Mouse (Mus musculus) stomach, postnatal 0 days (tissue): ENCODE data around the gene Nfib. TPM values are rescaled to one million over a fixed set of nuclear protein-coding genes. Genes with fewer than 3 reads are reported as not detected.
A peak's percentile ranks its signal among the peaks of the same experiment; 100 is the strongest.

Source experiments
- ATAC-seq: fragments of 200-750 bp; cut with Nextera tagmentation; 2 replicates; pipeline ENCODE4 v1.8.0; 2017; ENCODE audit not compliant: low FRiP score, low TSS enrichment
- DNase-seq: peaks from one replicate; pipeline ENCODE4 v3.0.0-alpha.2; 2016; ENCODE audit warnings: low spot score
- H3K27ac ChIP-seq: fragments of 300-500 bp; sonication (generic); replicated peaks from 2 replicates; pipeline ENCODE4 v1.5.1; 2014; ENCODE audit warnings: mild to moderate bottlenecking, control low read depth
- H3K27me3 ChIP-seq: fragments of 300-500 bp; sonication (generic); 2 replicates; pipeline ENCODE4 v1.6.1; 2014; ENCODE audit warnings: low read length; ENCODE audit not compliant: control insufficient read depth, insufficient read depth
- H3K36me3 ChIP-seq: fragments of 300-500 bp; sonication (generic); 2 replicates; pipeline ENCODE4 v1.6.1; 2014; ENCODE audit warnings: low read length, mixed read lengths; ENCODE audit not compliant: control insufficient read depth, insufficient read depth
- H3K4me1 ChIP-seq: fragments of 300-500 bp; sonication (generic); replicated peaks from 2 replicates; pipeline ENCODE4 v1.6.1; 2014; ENCODE audit warnings: antibody characterized with exemption; ENCODE audit not compliant: control insufficient read depth, insufficient read depth
- H3K4me2 ChIP-seq: fragments of 300-500 bp; sonication (generic); replicated peaks from 2 replicates; pipeline ENCODE4 v1.6.1; 2014; ENCODE audit warnings: low read depth, mild to moderate bottlenecking, control low read depth, moderate library complexity
- H3K4me3 ChIP-seq: fragments of 300-500 bp; sonication (generic); 2 replicates; pipeline ENCODE4 v1.5.1; 2014; ENCODE audit warnings: low read depth, low read length, control low read depth
- H3K9ac ChIP-seq: fragments of 300-500 bp; sonication (generic); 2 replicates; pipeline ENCODE4 v1.6.1; 2014; ENCODE audit warnings: mild to moderate bottlenecking, low read length, control low read depth, mixed read lengths
- H3K9me3 ChIP-seq: fragments of 300-500 bp; sonication (generic); 2 replicates; pipeline ENCODE4 v1.6.1; 2016; ENCODE audit warnings: low read length; ENCODE audit not compliant: control insufficient read depth
- CTCF ChIP-seq: IDR thresholded peaks from 2 replicates; pipeline ENCODE4 v1.5.1; 2016; ENCODE audit warnings: antibody characterized with exemption, low read depth, mild to moderate bottlenecking, moderate library complexity
- EP300 ChIP-seq: optimal IDR thresholded peaks from 2 replicates; pipeline ENCODE3; 2016; ENCODE audit warnings: antibody characterized with exemption
- WGBS: fragments of 180-500 bp; shearing (Covaris S2); extraction: QIAGEN DNeasy Blood & Tissue Kit; methylation state at CpG from one replicate; pipeline ENCODE4 v1.1.7; 2014; 5-methylcytosine and 5-hydroxymethylcytosine counted together
- polyA plus RNA-seq: library from polyadenylated mRNA; unstranded; fragments of >200 nt; fragmentation: Nextera tagmentation; extraction: Ambion mirVana; gene quantifications from 2 replicates; pipeline ENCODE4 v1.2.1, GENCODE M21; 2015

Nfib gene
- polyA plus RNA-seq, 1 experiment from 2014 or later, result 19.9 TPM

DNA sequence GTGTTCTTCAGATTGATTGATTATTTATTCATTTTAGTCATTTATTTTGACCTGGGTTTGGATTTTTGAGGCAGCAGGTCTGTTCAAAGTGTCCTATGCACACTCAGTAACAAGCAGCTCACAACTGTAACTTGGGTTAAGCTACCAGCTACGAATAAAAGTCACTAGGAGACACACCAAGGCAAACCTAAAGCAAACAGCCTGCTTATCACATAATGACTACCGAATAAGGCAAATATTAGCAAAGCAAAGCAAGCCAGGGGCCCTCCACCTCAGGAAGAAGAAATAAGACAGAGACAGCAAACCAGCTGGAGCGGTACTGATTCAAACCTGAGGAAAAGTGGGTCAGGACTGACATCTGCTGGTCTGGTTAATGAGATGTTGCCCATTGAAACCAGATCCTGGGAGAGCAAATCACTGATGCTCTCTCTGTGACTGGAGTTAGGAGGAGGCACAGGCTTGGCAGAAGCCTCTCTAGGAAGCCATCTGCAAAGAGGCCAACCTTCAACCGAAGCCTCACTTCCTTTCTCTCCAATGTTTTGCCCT lies 116.1 kb downstream of the Nfib start:
- no peak for TF ChIP-seq EP300
- peak; percentile 83 for TF ChIP-seq CTCF
- peak; percentile 77 for ATAC-seq
- Histone ChIP-seq H3K36me3 (no peaks in the 10 kb centered on the region), H3K4me1 (no peaks in the 10 kb centered on the region), H3K27me3 (no peaks in the 10 kb centered on the region), H3K9me3 (no peaks in the 10 kb centered on the region), H3K27ac (no peak overlapping the region), H3K4me3 (no peak overlapping the region), H3K9ac (no peak overlapping the region), H3K4me2 (no peak overlapping the region)
- peak; percentile 66 for DNase-seq
- whole genome bisulfite sequencing, result 11% methylated on average over 4 of the region's 4 CpGs

DNA sequence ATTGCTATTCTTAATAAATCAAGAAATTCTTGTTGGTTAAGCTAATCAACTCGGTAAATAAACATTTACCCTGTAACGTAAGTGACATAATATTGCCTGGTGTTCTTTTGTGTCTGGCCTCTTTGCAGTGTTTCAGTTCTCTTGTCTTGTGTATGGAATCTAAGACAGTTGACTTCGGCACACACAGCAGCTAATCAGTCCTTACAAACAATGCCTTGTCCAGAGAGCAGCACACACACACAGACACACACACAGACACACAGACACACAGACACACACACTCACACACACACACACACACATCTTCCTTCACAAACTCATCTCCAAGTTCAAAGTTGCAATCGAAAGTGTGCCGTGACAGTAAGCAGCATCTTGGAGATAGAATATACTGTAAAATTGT lies 116.8 kb downstream of the Nfib start:
- Histone ChIP-seq H3K4me1 (no peaks in the 10 kb centered on the region), H3K9ac (no peak overlapping the region), H3K36me3 (no peaks in the 10 kb centered on the region), H3K4me2 (no peak overlapping the region), H3K9me3 (no peaks in the 10 kb centered on the region), H3K4me3 (no peak overlapping the region), H3K27me3 (no peaks in the 10 kb centered on the region), H3K27ac (no peak overlapping the region)
- ATAC-seq (no peak), DNase-seq (no peak)
- TF ChIP-seq EP300 (no peak), CTCF (no peak)
- WGBS, result 58% methylated on average over 5 of the region's 5 CpGs

DNA sequence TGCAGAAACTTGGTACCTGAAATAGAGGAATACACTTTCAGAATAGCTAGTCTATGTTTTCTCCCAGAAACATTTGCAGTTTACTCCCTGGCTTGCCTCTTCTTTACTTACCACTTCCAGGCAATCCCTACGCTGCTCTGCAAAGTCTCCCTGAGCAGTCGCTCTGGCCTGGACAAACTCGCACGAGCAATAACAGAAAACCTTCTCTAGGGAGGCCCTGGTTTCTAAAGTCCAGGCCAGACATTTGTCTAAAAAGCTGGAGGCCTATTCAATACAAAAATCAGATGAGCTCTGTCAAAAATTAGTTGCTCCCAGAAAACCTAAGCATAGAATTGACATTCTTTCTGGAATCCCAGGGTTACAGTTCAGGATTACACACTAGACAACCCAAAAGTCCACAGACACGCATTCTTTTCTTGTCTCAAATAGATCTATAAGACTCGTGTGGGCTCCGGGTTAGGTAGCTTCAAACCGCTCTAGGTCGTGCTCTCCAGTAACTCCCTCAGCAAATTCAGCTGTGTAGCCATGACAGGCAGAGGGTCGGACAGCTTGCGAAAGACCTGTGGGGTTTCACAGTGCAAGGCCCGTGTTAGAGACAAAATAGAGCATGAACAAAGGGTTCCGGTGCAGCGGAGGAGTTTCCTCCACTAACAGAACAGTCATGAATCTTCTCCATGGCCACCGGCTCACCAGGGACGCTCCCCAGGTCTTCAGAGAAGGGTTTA lies 118.2 kb downstream of the Nfib start:
- H3K4me2 ChIP-seq, result no peak overlapping the region
- no peak for ATAC-seq
- WGBS, result 83% methylated on average over 16 of the region's 16 CpGs
- no peaks in the 10 kb centered on the region for H3K4me1 ChIP-seq
- no peaks in the 10 kb centered on the region for H3K27me3 ChIP-seq
- TF ChIP-seq EP300, result no peak
- TF ChIP-seq CTCF, result no peak
- no peaks in the 10 kb centered on the region for H3K9me3 ChIP-seq
- H3K27ac ChIP-seq, result no peak overlapping the region
- DNase-seq, result no peak
- no peak overlapping the region for H3K9ac ChIP-seq
- no peaks in the 10 kb centered on the region for H3K36me3 ChIP-seq
- H3K4me3 ChIP-seq, result no peak overlapping the region

DNA sequence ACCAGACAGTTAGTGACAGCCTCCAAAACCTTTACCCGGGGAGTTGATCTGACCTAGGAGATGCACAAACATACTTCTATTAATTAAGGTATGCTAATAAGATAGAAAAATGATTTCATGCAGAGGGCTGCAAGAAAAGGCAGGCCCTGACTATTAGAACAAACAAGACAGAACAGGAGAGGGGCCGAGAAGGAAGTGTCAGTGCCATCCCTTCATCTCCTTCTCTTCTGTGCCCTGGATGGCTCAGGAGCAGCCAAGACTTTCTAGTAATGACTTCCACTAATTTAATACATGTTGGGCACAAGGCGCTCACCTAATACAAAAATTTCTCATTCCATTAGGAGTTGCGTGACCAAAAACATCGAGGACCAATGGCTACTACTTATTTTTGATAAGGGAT lies 118.9 kb downstream of the Nfib start:
- no peaks in the 10 kb centered on the region for H3K36me3 ChIP-seq
- no peak overlapping the region for H3K4me3 ChIP-seq
- no peak overlapping the region for H3K9ac ChIP-seq
- no peaks in the 10 kb centered on the region for H3K27me3 ChIP-seq
- WGBS, result 86% methylated on average over 5 of the region's 5 CpGs
- no peak overlapping the region for H3K27ac ChIP-seq
- ATAC-seq (no peak), DNase-seq (no peak)
- no peaks in the 10 kb centered on the region for H3K9me3 ChIP-seq
- H3K4me2 ChIP-seq, result no peak overlapping the region
- no peaks in the 10 kb centered on the region for H3K4me1 ChIP-seq
- no peak for TF ChIP-seq CTCF
- no peak for TF ChIP-seq EP300

DNA sequence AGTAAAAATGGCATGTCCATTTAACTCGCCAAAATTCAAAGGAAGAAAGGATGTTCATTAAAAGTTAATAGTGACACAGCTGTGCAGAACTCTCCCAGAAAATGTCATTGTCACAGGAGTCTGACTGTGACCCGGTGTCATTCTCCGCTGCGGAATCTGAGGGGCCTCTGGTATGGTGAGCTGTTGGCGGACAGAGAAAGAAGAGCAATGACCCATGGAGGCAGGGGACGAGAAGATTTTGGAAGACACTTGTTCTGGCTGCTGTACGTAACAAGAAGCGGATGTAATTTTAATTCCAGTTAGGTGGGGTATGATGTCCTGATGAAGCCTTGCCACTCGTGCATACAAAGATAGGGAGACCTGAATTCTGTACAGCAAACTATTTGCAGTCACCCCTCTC lies 120.0 kb downstream of the Nfib start:
- DNase-seq (no peak), ATAC-seq (no peak)
- Histone ChIP-seq H3K27me3 (no peaks in the 10 kb centered on the region), H3K4me3 (no peak overlapping the region), H3K4me2 (no peak overlapping the region), H3K27ac (no peak overlapping the region), H3K9ac (no peak overlapping the region), H3K4me1 (no peaks in the 10 kb centered on the region), H3K9me3 (no peaks in the 10 kb centered on the region), H3K36me3 (no peaks in the 10 kb centered on the region)
- 89% methylated on average over 9 of the region's 9 CpGs for WGBS
- TF ChIP-seq EP300 (no peak), CTCF (no peak)

DNA sequence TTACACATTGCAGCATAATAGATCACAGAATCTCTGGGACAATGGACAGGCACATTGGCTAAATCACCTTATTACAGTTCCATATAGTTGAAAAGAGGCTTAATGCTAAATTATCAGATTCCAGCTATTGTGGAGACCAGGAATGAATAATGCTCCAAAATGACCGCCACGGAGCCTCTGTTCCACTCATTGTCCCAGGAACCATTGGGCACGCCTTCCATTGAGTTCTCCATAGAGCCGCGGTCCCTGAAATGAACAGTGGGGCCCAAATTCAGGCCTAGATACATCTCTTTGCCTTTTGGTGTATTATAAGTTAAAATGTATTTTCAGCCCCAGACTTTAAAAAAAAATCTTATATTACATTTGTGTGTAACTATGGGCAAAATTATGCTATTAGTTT lies 120.5 kb downstream of the Nfib start:
- no peaks in the 10 kb centered on the region for H3K9me3 ChIP-seq
- H3K4me1 ChIP-seq, result no peaks in the 10 kb centered on the region
- 94% methylated on average over 5 of the region's 5 CpGs for WGBS
- no peak overlapping the region for H3K9ac ChIP-seq
- H3K4me2 ChIP-seq, result no peak overlapping the region
- H3K36me3 ChIP-seq, result no peaks in the 10 kb centered on the region
- H3K4me3 ChIP-seq, result no peak overlapping the region
- ATAC-seq (no peak), DNase-seq (no peak)
- H3K27me3 ChIP-seq, result no peaks in the 10 kb centered on the region
- TF ChIP-seq EP300 (no peak), CTCF (no peak)
- H3K27ac ChIP-seq, result no peak overlapping the region
